Mouse (Mus musculus) lung, embryonic 14.5 days (tissue): ENCODE results near the gene Fam196b. TPM values are rescaled to one million over a fixed set of nuclear protein-coding genes. Genes with fewer than 3 reads are reported as not detected.

Experiments
- ATAC-seq: fragments of 200-750 bp; cut with Nextera tagmentation; 2 replicates; pipeline ENCODE4 v1.8.0; 2017; ENCODE audit warnings: mild to moderate bottlenecking, moderate TSS enrichment, moderate library complexity; ENCODE audit not compliant: insufficient read depth
- DNase-seq: peaks from one replicate; pipeline ENCODE4 v3.0.0-alpha.2; 2015
- H3K27ac ChIP-seq: fragments of 300-500 bp; sonication (generic); 2 replicates; pipeline ENCODE4 v1.5.1; 2014; ENCODE audit warnings: low read depth, mild to moderate bottlenecking, moderate library complexity
- H3K27me3 ChIP-seq: fragments of 300-500 bp; sonication (generic); 2 replicates; pipeline ENCODE4 v1.6.1; 2014; ENCODE audit warnings: low read length, control low read depth; ENCODE audit not compliant: insufficient read depth
- H3K36me3 ChIP-seq: fragments of 300-500 bp; sonication (generic); 2 replicates; pipeline ENCODE4 v1.6.1; 2014; ENCODE audit warnings: control low read depth; ENCODE audit not compliant: insufficient read depth
- H3K4me1 ChIP-seq: fragments of 300-500 bp; sonication (generic); 2 replicates; pipeline ENCODE4 v1.6.1; 2014; ENCODE audit warnings: antibody characterized with exemption, control low read depth; ENCODE audit not compliant: insufficient read depth
- H3K4me2 ChIP-seq: fragments of 300-500 bp; sonication (generic); 2 replicates; pipeline ENCODE4 v1.6.1; 2014; ENCODE audit warnings: mild to moderate bottlenecking
- H3K4me3 ChIP-seq: fragments of 300-500 bp; sonication (generic); 2 replicates; pipeline ENCODE4 v1.5.1; 2014; ENCODE audit warnings: low read depth, low read length
- H3K9ac ChIP-seq: fragments of 300-500 bp; sonication (generic); 2 replicates; pipeline ENCODE4 v1.6.1; 2014
- H3K9me3 ChIP-seq: fragments of 300-500 bp; sonication (generic); 2 replicates; pipeline ENCODE4 v1.6.1; 2016; ENCODE audit warnings: low read depth, low read length, control low read depth
- CTCF ChIP-seq: IDR thresholded peaks from 2 replicates; pipeline ENCODE4 v1.5.1; 2016; ENCODE audit warnings: antibody characterized with exemption, low read depth
- WGBS: fragments of 180-500 bp; shearing (Covaris S2); extraction: QIAGEN DNeasy Blood & Tissue Kit; methylation state at CpG from one replicate; pipeline ENCODE4 v1.1.7; 2014; 5-methylcytosine and 5-hydroxymethylcytosine counted together
- polyA plus RNA-seq: library from polyadenylated mRNA; unstranded; fragments of >200 nt; fragmentation: Nextera tagmentation; extraction: Ambion mirVana; gene quantifications from 2 replicates; pipeline ENCODE4 v1.2.1, GENCODE M21; 2014

Fam196b gene
- polyA plus RNA-seq, 1 experiment from 2014 or later, result not detected

DNA sequence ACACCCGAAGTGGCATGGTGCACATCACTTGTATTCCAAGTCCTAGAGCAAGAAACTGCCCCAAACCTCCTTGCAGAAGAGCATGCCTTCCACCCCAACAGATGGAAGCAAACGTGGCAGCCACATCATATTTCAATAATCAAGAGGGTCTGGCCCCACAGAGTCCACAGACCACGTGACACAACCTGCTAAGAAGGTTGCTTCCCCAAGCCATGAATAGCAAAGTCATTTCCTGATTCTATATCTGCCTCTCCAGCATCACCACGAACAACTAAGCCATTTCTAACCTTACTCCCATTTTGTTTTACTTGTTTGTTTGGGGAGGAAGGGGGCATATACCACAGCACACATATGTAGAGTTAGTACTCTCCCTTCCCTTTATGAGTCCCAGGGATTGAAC lies 69.6 kb downstream of the Fam196b start:
- DNase-seq (no peak), ATAC-seq (no peak)
- Histone ChIP-seq H3K9ac (no peak overlapping the region), H3K36me3 (no peaks in the 10 kb centered on the region), H3K9me3 (no peaks in the 10 kb centered on the region), H3K4me3 (no peak overlapping the region), H3K4me2 (no peak overlapping the region), H3K27me3 (no peaks in the 10 kb centered on the region), H3K27ac (no peak overlapping the region), H3K4me1 (no peaks in the 10 kb centered on the region)
- WGBS, result 51% methylated on average over 4 of the region's 4 CpGs
- no peak for TF ChIP-seq CTCF

DNA sequence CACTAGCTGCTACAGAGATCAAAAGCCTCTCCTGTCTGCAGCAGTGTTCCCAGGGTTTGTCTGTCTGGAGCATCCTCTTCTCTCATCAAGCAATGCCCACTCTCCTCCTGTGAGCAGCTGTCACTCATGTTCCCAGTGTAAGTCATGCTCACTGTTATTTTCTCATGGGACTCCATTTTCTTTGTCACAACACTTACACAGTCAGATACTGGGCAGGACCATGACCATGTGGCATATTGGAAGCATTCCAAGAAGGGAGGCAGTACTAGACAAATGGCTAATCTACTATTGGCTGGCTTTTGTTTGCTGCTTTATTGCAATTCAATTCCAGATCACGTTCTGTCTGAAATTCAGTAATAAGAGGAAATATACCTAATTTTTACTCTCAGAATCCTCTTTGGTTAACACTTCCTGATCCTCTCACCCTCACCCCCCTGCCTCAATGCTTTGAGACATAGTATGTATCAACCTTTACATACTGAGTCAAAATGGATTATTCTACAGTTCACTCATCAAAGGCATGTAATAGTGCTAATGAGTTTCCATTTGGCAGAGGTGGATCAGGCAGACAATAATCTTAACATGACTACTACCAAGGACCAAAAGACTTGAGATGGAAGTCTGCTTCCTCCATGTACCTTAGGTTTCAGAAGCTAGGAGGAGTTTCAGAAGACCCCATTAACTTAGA lies 70.5 kb downstream of the Fam196b start:
- no peaks in the 10 kb centered on the region for H3K36me3 ChIP-seq
- no peaks in the 10 kb centered on the region for H3K27me3 ChIP-seq
- no peak overlapping the region for H3K27ac ChIP-seq
- WGBS, result 28% methylated on average over 1 of the region's 1 CpGs
- H3K9me3 ChIP-seq, result no peaks in the 10 kb centered on the region
- no peaks in the 10 kb centered on the region for H3K4me1 ChIP-seq
- no peak overlapping the region for H3K4me2 ChIP-seq
- ATAC-seq (no peak), DNase-seq (peak; percentile 8)
- H3K4me3 ChIP-seq, result no peak overlapping the region
- TF ChIP-seq CTCF, result no peak
- no peak overlapping the region for H3K9ac ChIP-seq

- H3K9me3 ChIP-seq, result no peaks in the 10 kb centered on the region
- no peak overlapping the region for H3K9ac ChIP-seq
- ATAC-seq, result no peak
- no peak overlapping the region for H3K4me3 ChIP-seq
- WGBS, result 77% methylated on average over 6 of the region's 6 CpGs
- H3K36me3 ChIP-seq, result no peaks in the 10 kb centered on the region
- H3K4me1 ChIP-seq, result no peaks in the 10 kb centered on the region
- no peak overlapping the region for H3K27ac ChIP-seq
- no peak overlapping the region for H3K4me2 ChIP-seq
- H3K27me3 ChIP-seq, result no peaks in the 10 kb centered on the region
- no peak for TF ChIP-seq CTCF
- DNase-seq, result no peak
These were observed 74.9 kb downstream of the Fam196b start for GRCm38 (mm10) chr11:34389261-34390116.

- TF ChIP-seq CTCF, result no peak
- H3K4me2 ChIP-seq, result no peak overlapping the region
- H3K4me3 ChIP-seq, result no peak overlapping the region
- H3K9ac ChIP-seq, result no peak overlapping the region
- DNase-seq, result no peak
- no peaks in the 10 kb centered on the region for H3K36me3 ChIP-seq
- H3K4me1 ChIP-seq, result no peaks in the 10 kb centered on the region
- WGBS, result 45% methylated on average over 4 of the region's 4 CpGs
- no peaks in the 10 kb centered on the region for H3K9me3 ChIP-seq
- H3K27ac ChIP-seq, result no peak overlapping the region
- no peaks in the 10 kb centered on the region for H3K27me3 ChIP-seq
- no peak for ATAC-seq
These were observed 77.5 kb downstream of the Fam196b start for GRCm38 (mm10) chr11:34392105-34392504.

DNA sequence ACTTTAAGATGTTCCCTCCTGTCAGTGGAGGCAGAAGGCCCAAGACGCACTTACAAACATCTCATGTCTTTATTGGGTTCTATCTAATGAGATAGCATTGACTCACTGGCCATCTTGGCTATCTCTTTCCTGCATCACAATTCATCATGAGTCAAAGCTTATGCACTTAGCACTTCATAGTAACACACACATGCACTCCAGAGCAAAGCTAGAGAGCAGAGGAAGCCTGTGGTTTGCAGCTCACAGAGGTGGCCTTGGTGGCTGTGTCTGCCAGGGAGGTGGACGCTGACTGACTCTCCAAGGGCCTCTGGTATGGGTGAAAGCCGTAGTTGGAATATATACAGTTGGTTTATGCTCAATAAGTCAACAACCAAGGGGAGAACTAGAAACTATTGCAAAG lies 81.2 kb downstream of the Fam196b start:
- DNase-seq (no peak), ATAC-seq (no peak)
- Histone ChIP-seq H3K36me3 (no peaks in the 10 kb centered on the region), H3K4me1 (no peaks in the 10 kb centered on the region), H3K27me3 (no peaks in the 10 kb centered on the region), H3K9me3 (no peaks in the 10 kb centered on the region), H3K27ac (no peak overlapping the region), H3K4me2 (no peak overlapping the region), H3K9ac (no peak overlapping the region), H3K4me3 (no peak overlapping the region)
- no peak for TF ChIP-seq CTCF
- WGBS, result 76% methylated on average over 3 of the region's 3 CpGs

- H3K4me3 ChIP-seq, result no peak overlapping the region
- WGBS, result 87% methylated on average over 5 of the region's 5 CpGs
- no peak overlapping the region for H3K27ac ChIP-seq
- no peak overlapping the region for H3K4me2 ChIP-seq
- ATAC-seq, result no peak
- H3K9me3 ChIP-seq, result no peaks in the 10 kb centered on the region
- no peak for DNase-seq
- H3K27me3 ChIP-seq, result no peaks in the 10 kb centered on the region
- no peak for TF ChIP-seq CTCF
- H3K4me1 ChIP-seq, result no peaks in the 10 kb centered on the region
- no peak overlapping the region for H3K9ac ChIP-seq
- no peaks in the 10 kb centered on the region for H3K36me3 ChIP-seq
These were observed 83.0 kb downstream of the Fam196b start for GRCm38 (mm10) chr11:34397661-34398060.

DNA sequence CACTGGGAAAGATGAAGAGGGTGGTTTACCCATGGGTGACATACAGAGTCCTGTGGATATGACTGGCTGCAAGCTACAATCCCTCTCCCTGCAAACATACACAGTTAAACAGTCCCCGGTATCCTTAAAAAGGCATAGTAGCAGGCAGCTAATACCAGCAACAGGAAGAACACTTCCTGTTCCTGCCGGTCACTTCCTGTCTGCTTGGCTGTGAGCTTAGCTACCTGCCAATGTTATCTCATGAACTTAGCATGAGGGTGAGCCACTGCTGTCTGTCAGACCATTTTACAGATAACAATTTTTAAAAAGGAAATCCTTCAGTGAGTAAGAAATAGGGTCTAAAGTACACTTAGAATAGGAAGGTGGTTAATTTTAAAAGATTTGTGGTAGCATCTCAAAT lies 83.9 kb downstream of the Fam196b start:
- H3K9ac ChIP-seq, result no peak overlapping the region
- no peak overlapping the region for H3K27ac ChIP-seq
- H3K27me3 ChIP-seq, result no peaks in the 10 kb centered on the region
- no peaks in the 10 kb centered on the region for H3K36me3 ChIP-seq
- ATAC-seq (no peak), DNase-seq (peak; percentile 10)
- H3K4me1 ChIP-seq, result no peaks in the 10 kb centered on the region
- no peak for TF ChIP-seq CTCF
- no peak overlapping the region for H3K4me3 ChIP-seq
- no peak overlapping the region for H3K4me2 ChIP-seq
- WGBS, result 63% methylated on average over 2 of the region's 2 CpGs
- H3K9me3 ChIP-seq, result no peaks in the 10 kb centered on the region
